Mouse (Mus musculus) cerebellum, adult 9-10 months (tissue): Measurements from ENCODE around the gene Slc22a14.
"Not testable (repeated sequence)": the region's sequence is repeated elsewhere in the genome, so short reads cannot be mapped to it uniquely, and the experiment has no call there.

Source experiments
- DNase-seq: peaks from one replicate; pipeline ENCODE4 v3.0.0; 2022

Slc22a14 gene

GRCm38 (mm10) chr9:119256161-119256560 is 109.2 kb downstream of the Slc22a14 start:
- DNase-seq = no peak

- DNase-seq = no peak
These were observed 110.3 kb downstream of the Slc22a14 start for GRCm38 (mm10) chr9:119255096-119255495.

- DNase-seq = no peak
These were observed 111.2 kb downstream of the Slc22a14 start for GRCm38 (mm10) chr9:119254187-119254586.

- no peak for DNase-seq
These were observed 117.4 kb downstream of the Slc22a14 start for GRCm38 (mm10) chr9:119247996-119248395.

DNA sequence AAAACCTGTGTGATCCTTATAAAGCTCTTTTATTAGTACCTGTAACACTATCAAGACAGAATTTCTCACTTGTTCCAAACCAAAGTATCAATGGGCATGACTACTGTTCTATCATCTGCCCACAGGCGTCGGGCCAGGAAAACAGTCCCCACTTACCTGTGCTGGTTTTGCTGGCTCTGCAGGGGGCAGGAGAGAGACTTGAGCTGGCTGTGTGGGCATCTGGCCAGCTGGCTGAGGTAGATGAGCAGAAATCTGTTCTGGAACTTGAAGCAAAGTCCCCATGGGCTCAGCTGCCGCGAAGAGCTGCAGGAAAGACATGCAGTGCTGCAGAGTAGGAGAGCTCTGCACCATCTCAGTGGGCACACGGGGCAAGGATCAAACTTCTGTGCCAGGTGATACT is 118.5 kb downstream of the Slc22a14 start:
- peak; percentile 37 for DNase-seq

- DNase-seq = no peak
These were observed 121.4 kb downstream of the Slc22a14 start for GRCm38 (mm10) chr9:119243981-119244380.

- no peak for DNase-seq
These were observed 124.0 kb downstream of the Slc22a14 start for GRCm38 (mm10) chr9:119241169-119241865.

DNA sequence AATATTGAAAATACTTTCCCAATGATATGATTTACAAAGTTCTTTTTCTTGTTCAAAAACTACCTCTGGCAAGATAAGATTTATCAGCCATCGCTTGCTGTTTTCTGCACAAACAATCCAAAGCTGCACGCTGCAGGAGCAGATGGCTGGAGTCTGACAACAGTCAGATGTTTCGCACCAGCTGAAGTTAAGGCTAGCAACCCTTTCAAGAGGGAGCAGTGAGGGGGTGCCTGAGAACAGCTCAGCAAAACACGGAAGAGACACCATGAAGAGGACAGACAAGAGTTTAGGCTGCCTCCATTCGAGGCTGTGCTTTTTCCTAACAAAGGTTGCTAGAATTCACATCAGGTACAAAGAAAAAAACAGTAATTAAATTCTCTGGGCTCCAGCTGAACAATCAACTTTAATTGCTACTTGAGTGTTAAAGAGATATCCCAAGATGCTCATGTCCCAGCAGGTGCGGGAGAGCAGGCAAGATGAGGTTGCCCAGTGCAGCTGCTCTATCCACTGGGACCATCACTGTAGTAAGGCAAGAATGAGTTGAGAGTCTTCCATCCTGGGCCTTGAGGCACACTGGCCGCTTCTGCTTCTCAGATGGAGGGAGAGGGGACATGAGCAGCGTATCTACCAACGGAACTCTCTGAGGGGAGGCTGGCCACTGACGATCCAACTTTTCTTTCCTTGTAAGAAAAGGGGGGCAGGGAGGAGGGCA is 124.9 kb downstream of the Slc22a14 start:
- DNase-seq = no peak

DNA sequence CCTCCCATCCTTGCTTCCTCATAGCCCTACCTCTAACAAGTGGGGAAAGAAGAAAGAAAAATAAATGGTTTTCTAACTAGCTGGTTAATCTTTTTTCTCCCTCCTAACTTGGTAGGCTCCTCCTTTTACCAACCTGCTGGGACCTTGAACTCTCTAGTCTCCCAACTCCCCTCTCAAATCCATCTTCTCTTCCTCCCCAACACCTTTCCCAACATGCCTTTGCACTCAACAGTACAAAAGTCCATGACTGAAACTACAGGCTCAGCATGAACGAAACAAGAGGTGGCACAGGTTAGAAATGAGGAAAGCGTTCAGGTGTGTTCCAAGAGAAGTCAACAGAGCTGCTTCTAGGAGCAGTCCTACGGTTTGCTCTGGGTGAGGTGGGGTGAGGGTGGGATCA is 126.1 kb downstream of the Slc22a14 start:
- no peak for DNase-seq

DNA sequence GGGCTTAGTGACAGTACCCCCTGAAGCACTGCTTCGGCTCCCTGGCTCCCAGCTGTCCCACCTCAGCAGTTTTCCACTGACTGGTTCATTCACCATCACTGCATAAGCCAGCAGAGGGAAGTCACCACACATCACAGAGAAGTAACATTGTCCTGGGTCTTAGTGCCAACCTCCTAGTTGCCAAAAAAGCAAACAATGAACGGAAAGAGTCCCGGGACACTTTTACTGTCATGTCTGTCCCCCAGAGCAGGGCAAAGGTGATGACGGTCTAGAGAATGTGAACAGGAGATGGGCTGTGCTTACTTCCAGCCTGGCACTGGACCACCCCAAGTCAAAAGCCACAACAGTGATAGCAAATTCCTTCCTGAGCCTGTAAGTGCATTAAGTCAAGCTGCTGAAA is 126.6 kb downstream of the Slc22a14 start:
- DNase-seq = no peak

DNA sequence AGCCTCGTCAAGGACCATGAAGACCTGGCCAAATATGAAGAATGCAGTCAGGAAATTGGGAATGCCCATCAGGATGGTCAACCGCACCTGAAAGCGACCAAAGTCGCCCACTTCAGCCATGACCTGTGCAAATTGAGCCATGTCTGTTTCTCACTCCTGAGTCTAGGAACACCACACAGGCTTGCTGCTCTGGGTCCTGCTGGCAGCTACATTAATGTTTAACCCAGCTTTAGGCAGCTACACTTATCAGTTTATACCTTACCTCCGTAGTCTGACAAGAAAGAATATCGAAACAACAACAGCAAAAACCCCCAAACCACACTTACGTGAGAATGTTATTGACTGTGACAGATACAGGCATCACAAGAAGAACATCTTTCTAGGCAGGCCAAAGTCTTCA is 133.8 kb downstream of the Slc22a14 start:
- DNase-seq = no peak

- no peak for DNase-seq
These were observed 134.5 kb downstream of the Slc22a14 start for GRCm38 (mm10) chr9:119230829-119231228.

GRCm38 (mm10) chr9:119220249-119220648 is 145.1 kb downstream of the Slc22a14 start:
- DNase-seq = no peak

- DNase-seq = no peak
These were observed 145.7 kb downstream of the Slc22a14 start for GRCm38 (mm10) chr9:119219667-119220066.

DNA sequence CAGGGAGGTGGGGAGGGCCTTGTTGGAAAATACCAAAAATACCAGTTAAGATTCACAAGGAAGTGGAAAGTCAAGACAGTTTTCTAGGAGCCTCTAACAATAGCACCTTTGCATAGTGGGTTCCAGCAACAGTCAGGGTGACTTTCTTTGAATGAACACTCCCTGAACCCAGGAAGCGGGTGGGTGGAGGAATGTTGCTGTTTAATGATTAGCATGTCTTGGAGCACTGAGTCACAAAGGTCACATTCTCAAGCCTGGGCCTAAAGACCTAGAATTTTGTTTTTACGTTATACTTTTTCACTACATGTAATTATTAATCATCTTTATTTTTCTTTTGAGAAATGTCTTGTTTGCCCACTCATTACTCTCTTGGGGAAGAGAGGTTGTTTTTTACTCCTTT is 150.0 kb downstream of the Slc22a14 start:
- DNase-seq = not testable (repeated sequence)

- DNase-seq = no peak
These were observed 150.8 kb downstream of the Slc22a14 start for GRCm38 (mm10) chr9:119214601-119215000.

DNA sequence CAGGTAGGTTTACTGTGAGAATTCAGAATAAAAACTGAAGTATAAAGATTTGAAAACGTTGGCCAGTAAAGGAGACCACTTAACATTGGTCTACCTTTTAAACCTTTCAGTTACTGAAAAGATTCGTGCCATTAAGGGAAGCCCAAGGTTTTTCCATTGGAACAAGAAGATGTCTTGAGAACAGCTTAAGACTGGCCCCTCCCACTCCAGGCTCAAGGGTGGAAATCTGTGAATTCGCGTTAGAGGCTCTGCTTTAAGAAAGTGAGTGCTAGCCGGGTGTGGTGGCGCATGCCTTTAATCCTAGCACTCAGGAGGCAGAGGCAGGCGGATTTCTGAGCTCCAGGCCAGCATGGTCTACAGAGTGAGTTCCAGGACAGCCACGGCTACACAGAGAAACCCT is 152.4 kb downstream of the Slc22a14 start:
- DNase-seq = no peak

DNA sequence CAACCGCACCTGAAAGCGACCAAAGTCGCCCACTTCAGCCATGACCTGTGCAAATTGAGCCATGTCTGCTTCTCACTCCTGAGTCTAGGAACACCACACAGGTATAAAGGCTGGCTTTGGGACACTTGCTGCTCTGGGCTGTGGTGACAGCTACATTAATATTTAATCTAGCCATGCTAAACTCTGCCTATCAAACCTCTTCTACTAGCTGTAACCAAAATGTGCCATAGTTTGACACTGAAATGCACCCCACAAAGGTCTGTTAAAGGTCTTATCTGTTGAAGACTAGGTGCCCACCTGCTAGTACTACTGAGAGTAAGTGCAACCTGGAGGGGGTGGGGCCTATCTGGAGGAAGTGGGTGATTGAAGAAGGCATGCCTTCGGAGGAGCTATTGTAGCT is 156.4 kb downstream of the Slc22a14 start, which contains the start of gene Slc22a13:
Gene Slc22a13, minus strand, starts transcription at position 101 of the 400 bp plus-strand sequence.
- DNase-seq = no peak

- DNase-seq = no peak
These were observed 158.2 kb downstream of the Slc22a14 start for GRCm38 (mm10) chr9:119207113-119207512.

DNA sequence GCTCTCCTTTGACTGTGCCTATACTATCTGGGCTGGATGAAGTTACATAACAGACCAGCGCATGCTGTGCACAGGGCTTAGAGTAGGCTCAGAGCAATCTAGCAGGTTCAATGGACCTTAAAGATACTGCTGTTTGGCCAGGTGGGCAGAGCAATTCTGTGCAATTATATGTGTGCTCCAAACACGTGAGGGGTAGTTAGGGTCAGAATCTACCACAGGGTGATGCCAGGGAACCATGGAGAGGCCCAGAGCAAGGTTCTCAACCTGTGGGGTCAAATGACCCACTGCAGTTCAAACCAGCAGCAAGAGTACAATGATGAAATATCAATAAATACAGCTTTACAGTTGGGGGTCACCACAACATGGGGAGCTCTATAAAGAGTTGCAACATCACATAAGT is 158.7 kb downstream of the Slc22a14 start:
- DNase-seq = no peak

GRCm38 (mm10) chr9:119205756-119206155 is 159.6 kb downstream of the Slc22a14 start:
- DNase-seq = no peak

GRCm38 (mm10) chr9:119203617-119204016 is 161.7 kb downstream of the Slc22a14 start:
- no peak for DNase-seq

- no peak for DNase-seq
These were observed 163.7 kb downstream of the Slc22a14 start for GRCm38 (mm10) chr9:119201653-119202052.

DNA sequence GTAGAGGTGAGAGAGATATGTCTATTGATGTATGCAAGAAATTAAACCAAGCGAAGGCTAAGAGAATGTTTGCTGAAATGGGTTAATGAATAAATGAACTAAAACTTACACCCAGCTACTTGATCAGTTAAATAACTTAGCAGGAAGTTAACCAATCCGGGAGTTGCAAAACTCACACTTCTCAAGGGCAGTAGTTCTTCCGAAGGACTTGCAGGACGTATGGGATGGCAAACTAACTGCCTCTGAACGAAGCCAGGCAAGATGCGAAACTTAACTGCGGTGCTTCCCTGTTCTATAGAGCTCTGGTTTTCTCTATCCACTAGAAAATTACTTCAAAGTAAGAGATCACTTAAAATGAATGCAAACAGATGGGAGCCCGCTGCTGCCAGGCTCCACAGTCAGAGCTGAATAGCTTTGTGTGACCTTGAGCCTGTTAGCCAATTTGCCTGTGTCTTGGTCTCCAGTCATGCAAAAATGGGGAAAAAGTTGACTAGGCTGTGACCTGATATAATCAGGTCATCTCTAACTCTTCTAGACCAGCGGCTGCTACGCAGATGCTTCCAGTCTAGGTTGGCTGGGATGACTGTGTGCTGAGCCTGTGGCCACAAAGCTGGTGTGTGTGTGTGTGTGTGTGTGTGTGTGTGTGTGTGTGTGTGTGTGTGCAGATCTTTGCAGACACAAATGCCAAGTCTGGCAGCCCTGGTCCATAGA is 166.0 kb downstream of the Slc22a14 start:
- no peak for DNase-seq
